Mouse (Mus musculus) forebrain, embryonic 15.5 days (tissue): ENCODE measurements around the gene Mrpl22. TPM values are rescaled to one million over a fixed set of nuclear protein-coding genes. Genes with fewer than 3 reads are reported as not detected.
A peak's percentile ranks its signal among the peaks of the same experiment; 100 is the strongest.
"Not testable (repeated sequence)": the region's sequence is repeated elsewhere in the genome, so short reads cannot be mapped to it uniquely, and the experiment has no call there.

Experiments
- ATAC-seq: fragments of 200-750 bp; cut with Nextera tagmentation; replicated peaks from 2 replicates; pipeline ENCODE4 v1.8.0; 2017; ENCODE audit warnings: mild to moderate bottlenecking, moderate TSS enrichment, moderate library complexity
- H3K27ac ChIP-seq: fragments of 300-500 bp; sonication (generic); replicated peaks from 2 replicates; pipeline ENCODE4 v1.5.1; 2015; ENCODE audit warnings: mild to moderate bottlenecking, inconsistent platforms
- H3K27me3 ChIP-seq: fragments of 300-500 bp; sonication (generic); 2 replicates; pipeline ENCODE4 v1.6.1; 2015; ENCODE audit warnings: inconsistent platforms
- H3K36me3 ChIP-seq: fragments of 300-500 bp; sonication (generic); 2 replicates; pipeline ENCODE4 v1.6.1; 2015; ENCODE audit warnings: mild to moderate bottlenecking, inconsistent platforms
- H3K4me1 ChIP-seq: fragments of 300-500 bp; sonication (generic); 2 replicates; pipeline ENCODE4 v1.6.1; 2015; ENCODE audit warnings: inconsistent platforms
- H3K4me2 ChIP-seq: fragments of 300-500 bp; sonication (generic); replicated peaks from 2 replicates; pipeline ENCODE4 v1.6.1; 2015; ENCODE audit warnings: mild to moderate bottlenecking, inconsistent platforms
- H3K4me3 ChIP-seq: fragments of 300-500 bp; sonication (generic); 2 replicates; pipeline ENCODE4 v1.5.1; 2015; ENCODE audit warnings: mild to moderate bottlenecking, inconsistent platforms
- H3K9ac ChIP-seq: fragments of 300-500 bp; sonication (generic); replicated peaks from 2 replicates; pipeline ENCODE4 v1.6.1; 2015; ENCODE audit warnings: mild to moderate bottlenecking, inconsistent platforms
- H3K9me3 ChIP-seq: fragments of 300-500 bp; sonication (generic); 2 replicates; pipeline ENCODE4 v1.6.1; 2016; ENCODE audit warnings: inconsistent platforms
- WGBS: fragments of 180-500 bp; shearing (Covaris S2); methylation state at CpG from one replicate; pipeline ENCODE4 v1.1.7; 2015; ENCODE audit warnings: mixed read lengths; 5-methylcytosine and 5-hydroxymethylcytosine counted together
- polyA plus RNA-seq: library from polyadenylated mRNA; unstranded; fragments of >200 nt; fragmentation: Nextera tagmentation; extraction: Ambion mirVana; gene quantifications from 2 replicates; pipeline ENCODE4 v1.2.1, GENCODE M21; 2015

Mrpl22 gene
- polyA plus RNA-seq, 1 experiment from 2014 or later: 107 TPM

- H3K27ac ChIP-seq: no peak overlapping the region
- no peaks in the 10 kb centered on the region for H3K9me3 ChIP-seq
- H3K36me3 ChIP-seq: peaks cover 70% of the 10 kb centered on the region
- no peak for ATAC-seq
- no peaks in the 10 kb centered on the region for H3K27me3 ChIP-seq
- no peak overlapping the region for H3K4me2 ChIP-seq
- no peaks in the 10 kb centered on the region for H3K4me1 ChIP-seq
- no peak overlapping the region for H3K4me3 ChIP-seq
- WGBS: 89% methylated on average over 9 of the region's 9 CpGs
- no peak overlapping the region for H3K9ac ChIP-seq
Measured at GRCm38 (mm10) chr11:58143704-58144426, 27.6 kb upstream of the Mrpl22 start.

- no peak for ATAC-seq
- no peak overlapping the region for H3K4me3 ChIP-seq
- H3K4me1 ChIP-seq: no peaks in the 10 kb centered on the region
- no peaks in the 10 kb centered on the region for H3K9me3 ChIP-seq
- H3K27me3 ChIP-seq: no peaks in the 10 kb centered on the region
- no peak overlapping the region for H3K27ac ChIP-seq
- no peak overlapping the region for H3K4me2 ChIP-seq
- H3K9ac ChIP-seq: no peak overlapping the region
- H3K36me3 ChIP-seq: peaks cover 58% of the 10 kb centered on the region
- 53% methylated on average over 5 of the region's 5 CpGs for WGBS
Measured at GRCm38 (mm10) chr11:58146241-58146640, 25.2 kb upstream of the Mrpl22 start.

DNA sequence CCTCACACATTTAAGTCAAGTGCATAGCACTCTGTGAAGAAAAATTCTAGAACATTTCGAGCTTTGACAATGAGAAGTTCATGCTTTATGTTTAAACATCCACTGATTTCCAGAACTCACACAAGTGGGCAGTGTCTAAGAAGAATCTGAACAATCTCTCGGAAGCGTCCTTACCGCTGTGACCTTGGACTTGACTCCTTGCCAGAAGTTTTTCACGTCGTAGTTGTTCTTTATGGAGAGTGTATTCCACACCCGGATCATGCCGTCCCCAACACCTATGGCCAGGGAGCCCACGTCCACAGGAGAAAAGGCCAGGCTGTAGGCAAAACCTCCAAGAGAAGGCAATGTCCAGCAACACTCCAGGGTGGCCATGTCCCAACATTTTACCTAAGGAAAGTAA is 16.0 kb upstream of the Mrpl22 start:
- no peak for ATAC-seq
- H3K36me3 ChIP-seq: peaks cover 56% of the 10 kb centered on the region
- H3K4me3 ChIP-seq: no peak overlapping the region
- H3K9me3 ChIP-seq: no peaks in the 10 kb centered on the region
- no peaks in the 10 kb centered on the region for H3K27me3 ChIP-seq
- no peak overlapping the region for H3K27ac ChIP-seq
- no peaks in the 10 kb centered on the region for H3K4me1 ChIP-seq
- no peak overlapping the region for H3K9ac ChIP-seq
- no peak overlapping the region for H3K4me2 ChIP-seq
- WGBS: 93% methylated on average over 9 of the region's 9 CpGs

DNA sequence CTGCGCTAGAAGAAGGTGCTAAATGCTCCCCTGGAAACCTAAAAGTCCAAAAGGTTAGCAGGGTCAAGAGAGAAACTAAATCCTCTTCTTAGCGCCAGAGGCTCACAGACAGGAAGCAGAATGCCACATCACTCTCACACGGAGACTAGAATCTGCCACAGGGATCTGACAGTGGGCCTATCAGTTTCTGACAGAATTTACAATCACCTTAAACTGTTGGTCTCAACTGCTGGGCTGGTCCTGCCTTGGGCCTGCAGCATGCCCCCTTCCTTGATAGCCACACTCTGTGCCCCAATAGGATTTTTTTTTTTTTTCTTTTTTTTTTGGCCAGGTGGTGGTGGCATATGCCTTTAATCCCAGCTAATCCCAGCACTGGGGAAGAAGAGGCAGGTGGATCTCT is 14.6 kb upstream of the Mrpl22 start:
- Histone ChIP-seq H3K27me3 (no peaks in the 10 kb centered on the region), H3K36me3 (peaks cover 53% of the 10 kb centered on the region), H3K4me2 (no peak overlapping the region), H3K4me1 (no peaks in the 10 kb centered on the region), H3K9me3 (no peaks in the 10 kb centered on the region), H3K4me3 (no peak overlapping the region), H3K9ac (no peak overlapping the region), H3K27ac (no peak overlapping the region)
- ATAC-seq: no peak
- 88% methylated on average over 3 of the region's 3 CpGs for WGBS

DNA sequence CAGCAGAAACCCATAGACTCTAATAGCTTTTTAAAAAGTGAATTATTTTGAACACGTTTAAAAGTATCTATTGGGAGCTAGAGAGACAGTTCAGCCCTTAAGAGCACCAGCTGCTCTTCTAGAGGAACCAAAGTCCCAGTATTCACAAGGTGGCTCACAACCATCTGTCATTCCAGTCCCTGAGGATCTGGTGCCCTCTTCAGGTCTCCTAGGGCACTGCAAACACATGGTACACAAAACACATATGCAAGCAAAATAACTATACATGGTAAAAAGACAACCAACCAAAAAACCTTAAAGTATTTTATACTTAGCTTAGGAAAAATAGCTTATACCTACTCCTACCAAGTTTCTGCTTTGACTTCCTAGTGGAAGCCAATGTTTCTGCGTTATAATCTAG is 6.4 kb upstream of the Mrpl22 start:
- Histone ChIP-seq H3K9me3 (no peaks in the 10 kb centered on the region), H3K27me3 (no peaks in the 10 kb centered on the region), H3K4me2 (no peak overlapping the region), H3K4me3 (no peak overlapping the region), H3K27ac (no peak overlapping the region), H3K4me1 (peaks cover 10% of the 10 kb centered on the region), H3K36me3 (peaks cover 41% of the 10 kb centered on the region), H3K9ac (no peak overlapping the region)
- ATAC-seq: no peak
- WGBS: 98% methylated on average over 2 of the region's 2 CpGs

GRCm38 (mm10) chr11:58167822-58168166 is 3.7 kb upstream of the Mrpl22 start:
- H3K9ac ChIP-seq: peak overlapping the region; percentile 68
- ATAC-seq: no peak
- 0 out of 2 replicates have a peak overlapping the region, but pooled peaks have one; percentile 9 for H3K27ac ChIP-seq
- peak overlapping the region; percentile 64 for H3K4me3 ChIP-seq
- no peaks in the 10 kb centered on the region for H3K9me3 ChIP-seq
- H3K4me1 ChIP-seq: peaks cover 22% of the 10 kb centered on the region
- no peaks in the 10 kb centered on the region for H3K27me3 ChIP-seq
- H3K36me3 ChIP-seq: peaks cover 31% of the 10 kb centered on the region
- 0% methylated on average over 8 of the region's 8 CpGs for WGBS
- peak overlapping the region; percentile 75 for H3K4me2 ChIP-seq

- Histone ChIP-seq H3K27me3 (no peaks in the 10 kb centered on the region), H3K9me3 (no peaks in the 10 kb centered on the region), H3K9ac (peak within 1 kb of the TSS; percentile 68), H3K4me3 (peak within 1 kb of the TSS; percentile 64), H3K4me1 (peaks cover 22% of the 10 kb centered on the region), H3K27ac (0 out of 2 replicates have a peak within 1 kb of the TSS, but pooled peaks have one; percentile 9), H3K4me2 (peak within 1 kb of the TSS; percentile 75), H3K36me3 (peaks cover 25% of the 10 kb centered on the region)
- peak; percentile 84 for ATAC-seq
- WGBS: 2% methylated on average over 64 of the region's 71 CpGs
Measured at GRCm38 (mm10) chr11:58168167-58168915, 3.1 kb upstream of the Mrpl22 start, which contains the start of gene Gemin5. TSS of gene Gemin5 (minus strand) at chr11:58168539.

- H3K36me3 ChIP-seq: peaks cover 21% of the 10 kb centered on the region
- H3K4me1 ChIP-seq: peaks cover 22% of the 10 kb centered on the region
- no peaks in the 10 kb centered on the region for H3K9me3 ChIP-seq
- H3K9ac ChIP-seq: no peak overlapping the region
- no peak overlapping the region for H3K27ac ChIP-seq
- no peaks in the 10 kb centered on the region for H3K27me3 ChIP-seq
- no peak overlapping the region for H3K4me3 ChIP-seq
- ATAC-seq: no peak
- WGBS: 91% methylated on average over 4 of the region's 4 CpGs
- no peak overlapping the region for H3K4me2 ChIP-seq
Measured at GRCm38 (mm10) chr11:58169666-58170065, 1.8 kb upstream of the Mrpl22 start.

DNA sequence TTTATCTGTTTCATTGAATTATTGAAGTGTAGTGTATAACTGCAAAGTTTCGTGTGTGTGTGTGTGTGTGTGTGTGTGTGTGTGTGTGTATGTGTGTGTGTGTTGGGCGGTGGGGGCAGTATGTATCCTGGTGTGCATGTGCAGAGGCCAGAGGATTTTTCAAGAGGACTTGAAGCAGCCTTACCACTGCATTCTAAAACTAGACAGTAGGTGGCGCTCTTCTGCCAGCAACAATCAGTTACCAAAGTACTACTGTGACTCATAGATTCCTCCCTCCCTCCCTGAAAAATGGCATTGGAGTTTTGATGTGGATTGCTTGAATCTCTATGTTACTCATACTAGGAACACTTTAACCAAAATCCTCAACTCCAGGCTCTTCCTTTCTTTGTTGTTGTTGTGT is 8.1 kb downstream of the Mrpl22 start:
- H3K9ac ChIP-seq: no peak overlapping the region
- H3K36me3 ChIP-seq: peaks cover 36% of the 10 kb centered on the region
- WGBS: 22% methylated on average over 3 of the region's 3 CpGs
- H3K4me1 ChIP-seq: no peaks in the 10 kb centered on the region
- ATAC-seq: no peak; the same call in 1 of the 2 replicates
- no peak overlapping the region for H3K27ac ChIP-seq
- H3K4me2 ChIP-seq: no peak overlapping the region
- no peaks in the 10 kb centered on the region for H3K27me3 ChIP-seq
- no peaks in the 10 kb centered on the region for H3K9me3 ChIP-seq
- no peak overlapping the region for H3K4me3 ChIP-seq

- H3K9me3 ChIP-seq, H3K27ac ChIP-seq, H3K9ac ChIP-seq, H3K27me3 ChIP-seq, H3K4me3 ChIP-seq, H3K4me2 ChIP-seq, H3K4me1 ChIP-seq, ATAC-seq: not testable (repeated sequence)
- WGBS: 95% methylated on average over 6 of the region's 6 CpGs
- peaks cover 36% of the 10 kb centered on the region for H3K36me3 ChIP-seq
Measured at GRCm38 (mm10) chr11:58179986-58180385, 8.5 kb downstream of the Mrpl22 start.

- H3K27ac ChIP-seq: no peak overlapping the region
- 88% methylated on average over 7 of the region's 7 CpGs for WGBS
- peaks cover 29% of the 10 kb centered on the region for H3K36me3 ChIP-seq
- no peak overlapping the region for H3K4me3 ChIP-seq
- no peak for ATAC-seq
- H3K9me3 ChIP-seq: no peaks in the 10 kb centered on the region
- H3K4me1 ChIP-seq: no peaks in the 10 kb centered on the region
- H3K9ac ChIP-seq: no peak overlapping the region
- H3K4me2 ChIP-seq: no peak overlapping the region
- no peaks in the 10 kb centered on the region for H3K27me3 ChIP-seq
Measured at GRCm38 (mm10) chr11:58180756-58181155, 9.3 kb downstream of the Mrpl22 start.

- ATAC-seq: no peak
- no peak overlapping the region for H3K4me2 ChIP-seq
- 86% methylated on average over 3 of the region's 3 CpGs for WGBS
Measured at GRCm38 (mm10) chr11:58183579-58183978, 12.1 kb downstream of the Mrpl22 start.

More at GRCm38 (mm10) chr11:58183579-58183978, 12.1 kb downstream of the Mrpl22 start:
- Histone ChIP-seq H3K4me3 (no peak overlapping the region), H3K9ac (no peak overlapping the region), H3K36me3 (peaks cover 3% of the 10 kb centered on the region; the same call in 1 of the 2 replicates), H3K9me3 (no peaks in the 10 kb centered on the region), H3K27ac (no peak overlapping the region), H3K4me1 (no peaks in the 10 kb centered on the region), H3K27me3 (no peaks in the 10 kb centered on the region)
